Mouse (Mus musculus) liver, embryonic 14 days (tissue): Measurements from ENCODE around the gene Fam13c. TPM values are rescaled to one million over a fixed set of nuclear protein-coding genes. Genes with fewer than 3 reads are reported as not detected.

Experiments
- polyA plus RNA-seq: library from polyadenylated mRNA; depleted of rRNA; stranded (reverse); fragments of >200 nt; gene quantifications from 2 replicates; pipeline ENCODE4 v1.2.3, GENCODE M21; 2012; rRNA removed

Fam13c gene
- 0.07 and 0.14 TPM in 2 replicates for polyA plus RNA-seq

GRCm38 (mm10) chr10:70439676-70440521 is at the start of gene Fam13c:
TSS of gene Fam13c (plus strand) at chr10:70440481.

Other genes starting within 250 kb of the Fam13c start
- gene Mrln, start 235.8 kb upstream of the Fam13c start, polyA plus RNA-seq = 0.10 and 1.5 TPM in 2 replicates
- 0.25 and 0.27 TPM in 2 replicates for gene Slc16a9, start 195.4 kb upstream of the Fam13c start, polyA plus RNA-seq
- gene Phyhipl, start 215.5 kb downstream of the Fam13c start, polyA plus RNA-seq = 0.01 TPM in 1 of 2 replicates, not detected in the other